Mouse (Mus musculus) neutrophil, adult 65 days (primary cell): Measurements from ENCODE around the gene Gapdhs. TPM values are rescaled to one million over a fixed set of nuclear protein-coding genes. Genes with fewer than 3 reads are reported as not detected.

Experiments used
- total RNA-seq: library from RNA; stranded (reverse); gene quantifications from 2 replicates; pipeline ENCODE4 v1.2.4, GENCODE M21; 2023

Gene Gapdhs
- total RNA-seq: not detected in 2 replicates

DNA sequence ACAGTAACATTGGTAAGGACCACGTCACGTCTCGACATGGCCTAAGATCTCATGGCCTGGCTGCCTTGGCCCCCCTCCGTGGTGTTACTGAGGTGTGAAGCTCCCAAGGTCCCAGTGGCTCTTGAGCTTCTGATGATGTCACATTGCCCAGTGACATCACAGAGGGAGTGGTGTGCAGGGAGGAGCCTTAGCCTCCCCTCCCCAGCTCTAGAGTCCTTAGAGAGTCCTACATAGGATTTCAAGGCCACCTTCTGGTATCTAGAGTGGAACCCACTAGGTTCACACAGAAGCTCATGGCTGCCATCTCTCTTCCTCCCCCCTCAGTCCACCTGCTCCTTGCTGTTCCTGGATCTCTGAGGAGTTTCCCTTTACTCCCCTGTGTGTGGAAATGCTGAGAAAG, at the start of gene Gapdhs:
Gene Gapdhs, minus strand, starts transcription at position 65 of the 400 bp plus-strand sequence.

DNA sequence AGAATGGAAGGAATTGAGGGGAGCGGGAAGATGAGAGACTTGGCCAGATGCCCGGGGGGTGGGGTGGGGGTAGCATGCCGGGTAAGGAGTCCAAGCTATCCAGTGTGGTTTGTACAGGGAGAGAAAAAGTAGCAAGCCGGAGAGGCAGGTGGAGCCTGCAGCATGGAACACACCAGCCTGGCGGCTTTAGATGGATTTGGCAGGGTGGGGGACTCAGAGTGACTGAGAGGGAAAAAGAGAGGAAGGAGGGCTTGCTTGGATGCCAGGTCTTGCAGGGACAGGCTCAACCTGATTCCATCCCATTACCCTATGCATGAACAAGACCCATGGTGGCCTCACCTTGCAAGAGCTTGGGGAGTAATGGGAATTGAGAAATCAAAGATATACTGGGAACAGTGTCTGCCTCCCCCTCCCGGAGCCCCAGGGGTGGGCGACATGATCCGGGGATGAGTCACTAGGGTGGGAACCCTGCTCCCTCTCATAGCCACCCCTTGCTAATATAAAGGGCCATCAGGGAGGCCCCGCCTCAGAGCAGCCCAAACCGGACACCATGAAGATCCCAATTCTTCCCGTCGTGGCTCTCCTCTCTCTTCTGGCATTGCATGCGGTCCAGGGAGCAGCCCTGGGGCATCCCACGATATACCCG, 44.0 kb upstream of the Gapdhs start, which contains the start of gene Krtdap:
Gene Krtdap, plus strand, starts transcription at position 520 of the 646 bp plus-strand sequence.

DNA sequence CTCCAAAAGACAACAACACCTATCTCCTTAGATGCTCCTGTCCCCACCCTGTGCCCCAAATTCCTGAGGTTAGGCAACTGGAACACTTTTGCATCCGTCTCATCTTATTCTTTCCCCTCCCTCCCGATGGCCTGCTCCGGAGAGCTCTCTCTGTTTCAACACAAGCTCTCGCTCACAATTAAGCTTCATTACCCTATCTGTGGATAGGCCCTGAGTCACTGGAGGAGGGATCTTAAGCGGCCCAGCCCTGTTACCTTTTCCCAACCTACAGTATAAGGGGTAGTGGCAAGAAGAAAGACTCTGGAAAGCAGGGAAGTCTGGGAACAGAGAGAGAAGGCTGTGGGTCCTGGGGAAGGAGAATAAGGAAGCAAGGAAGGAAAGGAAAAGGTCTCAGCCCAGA, 20.0 kb upstream of the Gapdhs start, which contains the start of gene Dmkn:
Gene Dmkn, plus strand, starts transcription at position 301 of the 400 bp plus-strand sequence.

DNA sequence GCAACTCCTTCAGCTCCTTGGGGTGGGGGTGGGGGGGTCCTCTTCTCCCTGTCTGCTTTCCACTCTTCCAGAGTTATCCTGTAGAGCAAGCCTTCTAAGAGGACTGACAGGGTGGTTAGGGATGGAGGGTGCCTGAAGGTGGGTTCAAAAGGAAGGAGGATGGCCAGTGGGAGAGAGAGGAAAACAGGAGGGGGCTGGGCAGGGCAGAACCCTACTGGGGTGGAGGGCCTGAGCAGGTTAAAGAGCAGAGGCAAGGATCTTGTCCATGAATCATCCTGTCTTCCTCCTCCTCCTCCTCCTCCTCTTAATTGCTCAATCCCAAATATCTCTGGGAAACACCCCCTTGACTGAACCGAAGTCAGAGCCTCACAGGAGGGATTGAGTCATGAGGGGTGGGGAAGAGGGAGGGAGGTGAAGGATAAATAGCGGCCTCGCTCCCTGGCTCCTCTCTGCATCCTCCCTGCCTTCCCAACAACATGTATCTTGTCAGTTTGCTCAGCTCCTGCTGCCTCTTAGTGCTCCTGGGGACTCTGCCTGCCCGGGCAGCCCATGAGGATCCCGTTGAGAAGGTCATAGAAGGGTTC, 7.7 kb upstream of the Gapdhs start, which contains the start of gene Sbsn:
Gene Sbsn, plus strand, starts transcription at position 386 of the 584 bp plus-strand sequence.

DNA sequence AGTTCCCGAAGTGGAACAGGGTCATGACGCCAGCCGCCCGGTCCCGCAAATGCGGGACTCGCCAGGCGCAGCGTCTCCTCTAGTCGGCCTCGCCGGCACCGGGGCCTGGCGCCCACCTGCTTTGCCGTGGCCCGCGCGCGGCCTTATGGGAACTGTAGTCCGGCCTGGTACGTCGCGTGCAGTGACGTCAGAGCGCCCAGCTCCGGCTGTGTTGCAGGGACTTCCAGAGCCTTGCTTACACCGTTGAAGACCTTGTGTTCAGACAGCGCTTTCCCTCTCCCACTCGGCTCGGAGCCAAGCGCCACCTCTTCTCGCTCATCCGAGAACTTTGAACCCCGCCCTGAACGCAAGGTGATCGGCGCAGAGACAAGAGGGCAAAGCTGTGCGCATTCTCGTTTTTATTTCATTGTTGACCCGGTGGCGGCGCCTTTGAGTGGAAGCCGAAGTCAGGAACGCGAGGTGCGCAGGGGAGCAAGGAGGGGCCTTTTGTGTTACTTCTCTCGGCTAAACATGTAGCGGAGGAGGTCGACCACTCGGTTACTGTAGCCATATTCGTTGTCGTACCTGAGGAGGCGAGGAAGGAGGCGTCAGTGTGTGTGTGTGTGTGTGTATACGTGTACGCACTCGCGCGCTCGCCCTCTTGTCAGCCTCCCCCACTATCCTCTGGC, 14.0 kb downstream of the Gapdhs start, which contains the start of gene Tmem147:
Gene Tmem147, minus strand, starts transcription at position 145 of the 668 bp plus-strand sequence.

DNA sequence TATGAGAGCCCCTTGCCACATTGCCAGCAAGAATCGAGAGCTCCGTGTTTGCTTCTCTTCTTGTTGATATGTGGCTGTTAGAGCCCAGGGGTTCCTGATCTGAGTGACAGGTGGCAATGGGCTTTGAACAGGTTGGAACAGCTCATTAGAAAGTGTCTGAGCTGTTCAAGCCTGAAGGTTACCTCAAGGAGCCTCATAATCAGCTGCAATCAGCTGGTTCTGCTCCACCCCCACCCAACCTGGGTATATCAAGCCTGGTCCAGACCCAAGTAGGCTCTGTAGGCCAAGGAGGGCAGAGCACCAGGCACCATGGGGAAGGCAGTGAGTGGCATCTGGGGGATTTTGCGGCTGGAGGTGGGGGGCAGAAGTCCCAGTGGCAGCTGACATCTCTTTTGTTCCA, 31.5 kb downstream of the Gapdhs start, which contains the start of gene Atp4a:
Gene Atp4a, plus strand, starts transcription at position 268 of the 400 bp plus-strand sequence.

DNA sequence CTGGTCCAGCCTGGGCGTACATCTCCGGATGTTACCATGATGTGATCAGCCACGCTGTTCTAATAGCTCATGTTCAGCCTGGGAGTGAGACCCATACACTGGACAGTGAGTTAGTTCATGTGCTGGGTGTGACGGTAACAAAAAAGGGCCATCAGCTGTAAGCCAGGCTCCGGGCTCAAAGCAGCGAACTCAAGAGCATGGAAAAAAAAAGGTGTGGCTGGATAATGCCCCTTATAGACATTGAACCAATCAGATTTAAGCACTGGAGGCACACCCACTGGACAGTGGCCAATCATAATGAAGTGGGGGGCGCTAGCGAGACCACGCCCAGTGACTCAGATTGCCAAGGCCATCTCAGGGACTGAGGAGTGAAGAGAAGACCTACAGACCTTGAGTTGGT, 44.9 kb downstream of the Gapdhs start, which contains the start of gene 2200002J24Rik:
Gene 2200002J24Rik, plus strand, starts transcription at position 338 of the 400 bp plus-strand sequence.

Other genes starting within 250 kb of the Gapdhs start
- 9.4 and 16.2 TPM in 2 replicates for gene Arhgap33, start 208.6 kb downstream of the Gapdhs start, total RNA-seq
- gene Hspb6, start 191.5 kb downstream of the Gapdhs start, total RNA-seq: 2.6 and 4.0 TPM in 2 replicates
- 2.2 and 3.3 TPM in 2 replicates for gene Proser3, start 191.4 kb downstream of the Gapdhs start, total RNA-seq
- 28.0 and 29.5 TPM in 2 replicates for gene Lin37, start 183.8 kb downstream of the Gapdhs start, total RNA-seq
- 38.4 and 45.2 TPM in 2 replicates for gene U2af1l4, start 180.4 kb downstream of the Gapdhs start, total RNA-seq
- gene Gm49396, start 180.3 kb downstream of the Gapdhs start, total RNA-seq: 1.3 and 2.7 TPM in 2 replicates
- 115 TPM in 2 replicates for gene Psenen, start 180.1 kb downstream of the Gapdhs start, total RNA-seq
- gene Igflr1, start 178.3 kb downstream of the Gapdhs start, total RNA-seq: 3.5 and 6.1 TPM in 2 replicates
- 47.8 and 65.1 TPM in 2 replicates for gene Kmt2b, start 155.0 kb downstream of the Gapdhs start, total RNA-seq
- 0.29 TPM in 1 of 2 replicates, not detected in the other for gene Zbtb32, start 144.8 kb downstream of the Gapdhs start, total RNA-seq
- not detected in 2 replicates for gene Upk1a, start 130.8 kb downstream of the Gapdhs start, total RNA-seq
- gene Cox6b1, start 117.5 kb downstream of the Gapdhs start, total RNA-seq: 220 and 238 TPM in 2 replicates
- gene Etv2, start 107.8 kb downstream of the Gapdhs start, total RNA-seq: not detected in 2 replicates
- 88.7 and 91.5 TPM in 2 replicates for gene Rbm42, start 93.4 kb downstream of the Gapdhs start, total RNA-seq
- gene Haus5, start 78.7 kb downstream of the Gapdhs start, total RNA-seq: 17.9 and 25.1 TPM in 2 replicates
- not detected in 2 replicates for gene Pmis2, start 72.1 kb downstream of the Gapdhs start, total RNA-seq
- gene 2200002J24Rik, start 44.8 kb downstream of the Gapdhs start, total RNA-seq: not detected in 2 replicates
- gene Atp4a, start 31.5 kb downstream of the Gapdhs start, total RNA-seq: not detected in 2 replicates
- gene Tmem147, start 14.1 kb downstream of the Gapdhs start, total RNA-seq: 17.2 and 23.5 TPM in 2 replicates
- 0.16 and 0.57 TPM in 2 replicates for gene Sbsn, start 7.8 kb upstream of the Gapdhs start, total RNA-seq
- gene Dmkn, start 20.1 kb upstream of the Gapdhs start, total RNA-seq: 2.3 and 3.3 TPM in 2 replicates
- gene Krtdap, start 44.2 kb upstream of the Gapdhs start, total RNA-seq: not detected in 2 replicates
- 31.3 and 40.2 TPM in 2 replicates for gene Ffar2, start 80.1 kb upstream of the Gapdhs start, total RNA-seq
- gene Ffar3, start 112.5 kb upstream of the Gapdhs start, total RNA-seq: not detected in 2 replicates
- gene Ffar1, start 117.9 kb upstream of the Gapdhs start, total RNA-seq: not detected in 2 replicates
- gene Cd22, start 136.7 kb upstream of the Gapdhs start, total RNA-seq: 3.5 and 3.8 TPM in 2 replicates
- gene Mag, start 171.2 kb upstream of the Gapdhs start, total RNA-seq: 1.3 and 2.4 TPM in 2 replicates
- gene Hamp2, start 181.0 kb upstream of the Gapdhs start, total RNA-seq: 1.7 TPM in 1 of 2 replicates, not detected in the other
- not detected in 2 replicates for gene Hamp, start 200.4 kb upstream of the Gapdhs start, total RNA-seq
- gene Usf2, start 213.1 kb upstream of the Gapdhs start, total RNA-seq: 97.9 and 113 TPM in 2 replicates
- 2.4 and 2.8 TPM in 2 replicates for gene Lsr, start 229.8 kb upstream of the Gapdhs start, total RNA-seq
- gene Fam187b, start 230.1 kb upstream of the Gapdhs start, total RNA-seq: 0.45 and 0.63 TPM in 2 replicates